Mouse (Mus musculus) induced T-regulatory cell, adult 2 months (primary cell): ENCODE results near the gene Ush2a.

Experiments used
- DNase-seq: peaks from one replicate; pipeline ENCODE4 v3.0.0-alpha.2; 2012; ENCODE audit warnings: low read depth

Gene Ush2a

DNA sequence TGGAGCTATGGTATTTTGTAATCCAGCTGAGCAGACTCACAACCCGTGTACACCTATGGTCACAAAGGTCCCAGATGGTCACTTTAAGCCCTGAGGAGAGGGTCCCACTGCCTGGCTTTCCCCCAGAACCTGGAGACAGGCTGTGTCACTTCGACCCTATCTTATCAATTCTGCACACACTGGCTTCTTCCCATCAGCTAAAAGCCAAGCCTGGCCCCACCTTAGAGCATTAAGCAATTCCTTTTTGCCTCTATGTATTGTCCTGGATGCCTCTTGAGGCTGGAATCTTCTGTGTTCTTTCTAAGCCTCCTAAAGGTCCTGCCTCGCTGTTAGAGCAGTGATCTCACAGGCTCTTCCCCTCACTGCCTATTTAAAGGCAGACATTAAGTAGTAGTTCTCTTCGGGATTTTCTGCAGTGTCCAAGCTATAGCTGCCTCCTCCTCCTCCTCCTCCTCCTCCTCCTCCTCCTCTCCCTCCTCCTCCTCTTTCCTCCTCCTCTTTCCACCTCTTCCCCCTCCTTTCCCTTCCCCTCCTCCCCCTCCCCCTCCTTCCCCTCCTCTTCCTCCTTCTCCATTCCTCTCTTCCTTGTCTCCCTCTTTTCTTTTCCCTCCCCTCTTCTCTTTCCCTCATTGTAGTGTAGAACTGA is 635.2 kb downstream of the Ush2a start:
- no peak for DNase-seq

DNA sequence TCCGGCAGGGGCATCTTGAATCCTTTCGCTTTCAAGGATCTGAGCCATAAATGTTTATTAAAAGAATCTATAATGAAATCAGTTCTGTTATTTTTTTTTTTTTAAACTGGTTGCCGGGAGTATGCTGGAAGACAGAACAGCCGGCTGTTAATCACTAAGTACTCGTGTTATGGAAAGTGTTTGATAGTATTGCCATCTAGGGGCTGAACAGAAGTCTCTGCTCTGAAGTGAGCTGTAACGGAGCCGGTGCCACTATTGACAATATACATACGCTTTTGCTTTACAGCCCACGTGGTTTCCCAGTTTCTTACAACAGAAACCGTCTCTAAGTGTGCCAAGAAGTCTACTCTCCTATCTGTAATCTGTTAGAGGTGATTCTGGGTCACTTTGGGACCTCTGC is 642.3 kb downstream of the Ush2a start:
- DNase-seq: no peak

DNA sequence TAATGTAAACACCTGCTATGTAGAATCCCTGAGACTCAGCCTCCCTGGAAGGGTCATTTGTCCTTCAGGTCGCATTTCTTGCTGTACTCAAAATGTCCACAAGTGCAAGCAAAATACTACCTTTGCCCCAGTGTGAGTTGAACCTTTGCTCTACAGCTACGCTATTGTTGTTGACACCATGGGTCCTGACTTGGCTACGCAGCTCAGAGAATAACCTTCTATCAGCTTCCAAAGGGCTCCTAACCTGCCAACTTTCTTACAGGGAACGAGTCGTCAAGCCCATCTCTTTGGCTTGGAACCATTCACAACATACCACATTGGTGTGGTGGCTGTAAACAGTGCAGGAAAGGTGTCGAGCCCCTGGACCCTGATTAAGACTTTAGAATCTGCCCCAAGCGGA is 644.4 kb downstream of the Ush2a start:
- DNase-seq: no peak

- no peak for DNase-seq
Observed at GRCm38 (mm10) chr1:188910656-188911055, 648.8 kb downstream of the Ush2a start.

DNA sequence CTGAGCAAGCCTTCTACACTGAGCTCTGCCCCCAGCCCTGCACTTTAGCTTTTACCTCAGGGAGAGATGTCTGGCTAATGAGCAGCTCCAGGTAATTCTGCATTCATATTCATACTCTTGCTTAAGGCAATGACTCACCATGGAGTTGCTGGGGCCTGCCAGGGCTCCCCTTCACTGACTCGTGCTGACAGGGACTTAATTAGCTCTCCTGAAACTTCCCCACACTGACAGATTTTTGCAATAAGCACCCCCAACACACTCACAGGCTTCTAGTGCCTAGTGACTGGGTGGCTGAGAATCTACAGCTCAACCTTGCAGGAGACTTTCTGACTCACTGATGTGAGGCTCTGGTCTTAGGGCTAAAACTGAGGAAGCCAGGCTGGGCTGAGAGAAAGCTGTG is 658.1 kb downstream of the Ush2a start:
- no peak for DNase-seq

GRCm38 (mm10) chr1:188937246-188937780 is 675.5 kb downstream of the Ush2a start:
- DNase-seq: no peak

DNA sequence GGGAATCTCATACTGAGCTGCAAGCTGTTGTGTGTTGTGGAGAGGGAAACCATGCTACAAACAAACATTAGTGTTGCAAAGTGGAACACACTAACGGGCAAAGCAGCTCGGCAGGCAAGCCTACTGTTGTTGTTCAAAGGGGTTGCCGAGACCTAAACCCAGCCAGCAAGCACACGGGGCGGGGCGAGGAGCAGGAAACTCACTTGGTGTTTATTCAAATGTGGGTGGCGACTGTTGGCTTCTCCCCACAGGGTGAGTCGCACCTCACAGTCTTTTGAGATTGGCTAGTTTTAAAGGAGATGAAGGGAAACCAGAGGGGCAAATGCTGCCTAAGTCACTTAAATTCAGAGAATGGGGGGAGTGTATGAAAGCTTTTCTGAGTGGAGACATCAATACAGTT is 683.5 kb downstream of the Ush2a start:
- DNase-seq: no peak

GRCm38 (mm10) chr1:188946849-188947248 is 685.0 kb downstream of the Ush2a start:
- DNase-seq: no peak

GRCm38 (mm10) chr1:188947794-188948193 is 686.0 kb downstream of the Ush2a start:
- peak; percentile 4 for DNase-seq

DNA sequence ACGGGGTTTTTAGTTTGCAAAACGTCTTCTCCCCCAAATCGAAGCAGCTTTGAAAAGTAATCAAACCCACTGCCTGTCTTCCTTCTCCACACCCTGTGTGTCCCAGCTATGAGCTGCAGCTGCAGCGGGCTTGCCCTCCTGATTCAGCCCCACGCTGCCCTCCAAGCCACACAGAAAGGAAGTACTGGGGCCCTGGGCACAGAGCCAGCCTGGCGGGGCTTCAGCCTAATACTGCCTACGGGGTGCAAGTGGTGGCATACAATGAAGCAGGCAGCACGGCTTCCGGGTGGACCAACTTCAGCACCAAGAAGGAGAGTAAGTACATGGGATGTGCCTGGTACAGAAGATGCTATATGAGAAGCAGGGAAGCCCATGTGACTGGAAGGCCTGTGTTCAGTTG is 686.5 kb downstream of the Ush2a start:
- no peak for DNase-seq

- DNase-seq: no peak
Observed at GRCm38 (mm10) chr1:188951091-188951490, 689.3 kb downstream of the Ush2a start.

GRCm38 (mm10) chr1:188952501-188952900 is 690.7 kb downstream of the Ush2a start:
- no peak for DNase-seq

DNA sequence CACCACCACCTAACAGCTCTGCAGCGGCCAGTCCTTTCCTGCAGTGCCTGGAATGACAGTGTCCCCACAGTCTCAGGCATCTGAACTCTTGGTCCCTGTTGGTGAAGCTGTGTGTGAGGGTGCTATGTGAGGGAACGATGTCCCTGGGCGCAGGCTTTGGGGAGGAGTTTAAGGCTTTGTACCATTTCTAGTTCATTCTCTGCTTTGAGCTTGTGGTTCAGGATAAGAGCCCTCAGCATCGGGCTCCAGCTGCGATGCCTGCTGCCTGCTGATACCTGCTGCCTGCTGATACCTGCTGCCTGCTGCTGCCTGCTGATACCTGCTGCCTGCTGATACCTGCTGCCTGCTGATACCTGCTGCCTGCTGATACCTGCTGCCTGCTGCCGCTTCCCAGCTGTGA is 711.3 kb downstream of the Ush2a start:
- DNase-seq: no peak

DNA sequence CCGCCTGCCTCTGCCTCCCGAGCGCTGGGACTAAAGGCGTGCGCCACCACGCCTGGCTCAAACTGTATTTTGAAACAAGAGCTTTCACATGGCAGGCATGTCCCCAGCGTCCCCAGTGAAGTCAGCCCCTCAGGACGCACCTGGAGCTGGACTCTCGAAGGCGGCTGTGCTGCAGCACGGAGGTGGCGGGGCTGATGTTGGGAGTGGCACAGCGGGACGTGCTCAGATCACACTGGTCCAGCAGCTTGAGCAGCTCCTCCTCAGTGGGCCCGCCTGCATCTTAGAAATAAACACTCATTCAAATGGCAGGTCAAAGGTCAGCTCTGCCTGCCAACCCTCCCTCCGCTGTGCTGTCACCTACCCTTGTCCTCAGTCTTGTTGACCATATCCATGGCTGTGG is 712.1 kb downstream of the Ush2a start:
- no peak for DNase-seq

DNA sequence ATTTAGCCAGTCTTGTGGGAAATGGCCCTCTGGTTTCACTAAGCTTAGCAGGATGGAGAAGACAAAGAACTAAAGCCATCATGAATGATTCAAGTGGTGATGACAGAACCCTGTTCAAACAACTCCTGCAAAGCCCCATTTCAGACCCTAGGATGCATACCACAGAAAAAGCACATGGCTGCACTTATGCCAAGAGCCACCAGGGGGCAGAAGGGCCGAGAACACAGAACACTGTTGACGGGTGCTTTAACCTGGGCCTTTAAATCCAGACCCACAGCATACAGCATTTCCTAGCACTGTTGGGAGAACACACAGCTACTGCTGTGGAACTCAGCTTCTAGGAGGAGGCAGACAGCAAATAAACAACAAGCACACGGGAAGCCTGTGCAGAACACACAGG is 718.2 kb downstream of the Ush2a start:
- peak; percentile 67 for DNase-seq

- peak; percentile 75 for DNase-seq
Observed at GRCm38 (mm10) chr1:188993218-188993617, 731.4 kb downstream of the Ush2a start.

GRCm38 (mm10) chr1:188997921-188998320 is 736.1 kb downstream of the Ush2a start:
- no peak for DNase-seq

GRCm38 (mm10) chr1:188999981-189000380 is 738.2 kb downstream of the Ush2a start:
- DNase-seq: no peak

DNA sequence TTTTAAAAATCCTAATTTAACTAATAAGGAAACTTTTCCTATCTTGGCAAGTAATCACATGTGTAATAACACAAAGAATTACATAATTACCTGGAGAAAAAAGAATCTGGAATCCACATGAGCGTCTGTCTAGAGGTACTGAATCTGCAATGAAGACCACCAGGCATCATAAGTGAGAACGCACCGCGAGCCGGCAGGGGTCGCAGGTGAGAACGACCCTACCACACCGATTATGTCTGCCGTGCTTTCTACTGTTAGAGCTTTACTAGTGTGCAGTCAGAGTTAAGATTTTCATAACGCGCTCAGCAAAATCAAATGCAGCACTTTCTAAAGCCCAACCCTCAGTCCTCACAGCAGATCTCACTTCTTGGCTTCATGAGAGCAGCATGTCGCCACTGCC is 740.0 kb downstream of the Ush2a start:
- DNase-seq: no peak

DNA sequence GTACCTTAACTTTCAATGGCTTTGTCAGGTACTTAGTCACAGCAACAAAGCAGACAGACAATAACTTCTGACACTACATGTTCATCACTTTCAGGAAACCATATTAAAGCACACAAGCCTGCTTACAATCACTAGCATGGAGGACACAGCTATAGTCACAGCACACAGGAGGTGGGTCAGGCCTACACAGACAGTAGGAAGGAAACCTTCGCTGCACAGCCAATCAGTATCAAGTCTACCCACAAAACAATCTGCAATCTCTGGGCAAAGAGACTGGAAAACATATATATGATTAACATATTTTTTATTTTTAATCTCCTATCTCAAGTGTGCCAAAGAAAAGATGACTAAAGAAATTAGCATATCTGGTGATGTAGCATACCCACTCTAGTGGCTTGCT is 743.0 kb downstream of the Ush2a start:
- no peak for DNase-seq

GRCm38 (mm10) chr1:189006267-189006666 is 744.4 kb downstream of the Ush2a start:
- DNase-seq: peak; percentile 27

DNA sequence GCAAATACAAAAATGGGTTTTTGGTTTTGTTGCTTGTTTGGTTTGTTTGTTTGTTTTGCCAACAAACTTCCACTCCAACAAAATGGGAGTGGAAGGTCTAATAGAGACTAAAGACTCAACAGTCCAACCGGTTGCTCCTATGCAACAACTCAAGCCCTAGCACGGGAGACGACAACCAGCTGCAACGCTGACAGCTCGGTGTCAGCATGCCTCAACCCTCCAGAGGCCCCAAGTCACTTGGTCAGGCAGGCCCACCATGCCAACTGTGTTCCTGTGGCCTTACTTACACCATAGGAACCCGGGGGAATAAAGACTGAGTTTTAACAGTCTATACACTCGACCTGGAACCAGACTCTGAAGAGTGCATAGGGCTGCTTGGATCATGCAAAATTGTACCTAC is 745.0 kb downstream of the Ush2a start:
- DNase-seq: peak; percentile 9

GRCm38 (mm10) chr1:189007239-189007979 is 745.6 kb downstream of the Ush2a start, which contains the start of gene Kctd3:
Kctd3 (minus strand) TSS chr1:189007841.
- peak; percentile 94 for DNase-seq

DNA sequence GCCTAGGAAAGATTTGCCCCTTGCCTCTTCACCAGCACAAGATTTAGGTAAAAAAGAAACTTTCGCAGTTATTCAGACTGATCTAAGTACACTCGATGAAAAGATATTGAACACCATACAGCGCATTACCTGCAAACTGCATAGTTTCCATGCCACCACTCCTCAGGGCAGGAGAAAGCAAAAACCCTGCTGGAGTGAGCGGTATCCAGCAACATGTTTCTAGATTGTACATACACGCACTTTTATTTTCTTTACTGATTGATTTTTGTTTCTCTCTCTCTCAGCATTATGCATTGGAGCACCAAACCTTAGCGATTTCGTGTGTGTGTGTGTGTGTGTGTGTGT is 746.1 kb downstream of the Ush2a start:
- DNase-seq: no peak
